Mouse (Mus musculus): ENCODE data around the gene Hist1h4i. TPM values are rescaled to one million over a fixed set of nuclear protein-coding genes. Genes with fewer than 3 reads are reported as not detected.
A peak's percentile ranks its signal among the peaks of the same experiment; 100 is the strongest.

Gene Hist1h4i
- polyA plus RNA-seq, 1 experiment from 2014 or later = 9.9 TPM

GRCm38 (mm10) chr13:22034443-22035266 lies 6.5 kb downstream of the Hist1h4i start:
- H3K9ac ChIP-seq (ENCODE audit: low read depth, low read length) = no peak overlapping the region
- H3K9me3 ChIP-seq (ENCODE audit: control insufficient read depth) = no peaks in the 10 kb centered on the region
- H3K4me1 ChIP-seq (replicated peaks; ENCODE audit: control insufficient read depth, insufficient read depth, low read length) = no peaks in the 10 kb centered on the region
- peak overlapping the region; percentile 61 for H3K4me2 ChIP-seq (replicated peaks; ENCODE audit: low read depth)
- whole genome bisulfite sequencing = under 1% methylated on average over 11 of the region's 14 CpGs
- ATAC-seq = peak; percentile 58
- H3K4me3 ChIP-seq (ENCODE audit: low read depth, low read length) = peak overlapping the region; percentile 36
- peak overlapping the region; percentile 60 for H3K27ac ChIP-seq (ENCODE audit: low read depth, low read length)
- no peaks in the 10 kb centered on the region for H3K27me3 ChIP-seq (replicated peaks; ENCODE audit: control insufficient read depth, insufficient read depth, low read length)
- no peak for TF ChIP-seq CTCF (IDR thresholded peaks at IDR 0.05; ENCODE audit: low read depth)
- no peaks in the 10 kb centered on the region for H3K36me3 ChIP-seq (ENCODE audit: control insufficient read depth, insufficient read depth)

- WGBS = 24% methylated on average over 5 of the region's 5 CpGs
- ATAC-seq = no peak
- no peak overlapping the region for H3K4me3 ChIP-seq (ENCODE audit: low read depth, low read length)
- no peak for TF ChIP-seq CTCF (IDR thresholded peaks at IDR 0.05; ENCODE audit: low read depth)
- H3K27ac ChIP-seq (ENCODE audit: low read depth, low read length) = no peak overlapping the region
- no peaks in the 10 kb centered on the region for H3K36me3 ChIP-seq (ENCODE audit: control insufficient read depth, insufficient read depth)
- H3K4me1 ChIP-seq (replicated peaks; ENCODE audit: control insufficient read depth, insufficient read depth, low read length) = no peaks in the 10 kb centered on the region
- H3K27me3 ChIP-seq (replicated peaks; ENCODE audit: control insufficient read depth, insufficient read depth, low read length) = no peaks in the 10 kb centered on the region
- no peaks in the 10 kb centered on the region for H3K9me3 ChIP-seq (ENCODE audit: control insufficient read depth)
- H3K4me2 ChIP-seq (replicated peaks; ENCODE audit: low read depth) = peak overlapping the region; percentile 61
- no peak overlapping the region for H3K9ac ChIP-seq (ENCODE audit: low read depth, low read length)
Observed at GRCm38 (mm10) chr13:22033741-22034442, 7.3 kb downstream of the Hist1h4i start.

- ATAC-seq = no peak
- no peak overlapping the region for H3K27ac ChIP-seq (ENCODE audit: low read depth, low read length)
- peak; percentile 55 for TF ChIP-seq CTCF (IDR thresholded peaks at IDR 0.05; ENCODE audit: low read depth)
Observed at GRCm38 (mm10) chr13:22030493-22030892, 10.7 kb downstream of the Hist1h4i start.

GRCm38 (mm10) chr13:22029928-22030327 lies 11.2 kb downstream of the Hist1h4i start:
- H3K27me3 ChIP-seq (replicated peaks; ENCODE audit: control insufficient read depth, insufficient read depth, low read length) = no peaks in the 10 kb centered on the region
- 46% methylated on average over 8 of the region's 8 CpGs for WGBS
- no peak for ATAC-seq
- no peak overlapping the region for H3K9ac ChIP-seq (ENCODE audit: low read depth, low read length)
- H3K4me3 ChIP-seq (ENCODE audit: low read depth, low read length) = no peak overlapping the region
- no peak overlapping the region for H3K4me2 ChIP-seq (replicated peaks; ENCODE audit: low read depth)
- H3K9me3 ChIP-seq (ENCODE audit: control insufficient read depth) = no peaks in the 10 kb centered on the region
- no peaks in the 10 kb centered on the region for H3K4me1 ChIP-seq (replicated peaks; ENCODE audit: control insufficient read depth, insufficient read depth, low read length)
- no peaks in the 10 kb centered on the region for H3K36me3 ChIP-seq (ENCODE audit: control insufficient read depth, insufficient read depth)
- no peak for TF ChIP-seq CTCF (IDR thresholded peaks at IDR 0.05; ENCODE audit: low read depth)
- H3K27ac ChIP-seq (ENCODE audit: low read depth, low read length) = no peak overlapping the region

More at GRCm38 (mm10) chr13:22030493-22030892, 10.7 kb downstream of the Hist1h4i start:
- 9% methylated on average over 4 of the region's 4 CpGs for WGBS
- Histone ChIP-seq H3K4me1 (replicated peaks; ENCODE audit: control insufficient read depth, insufficient read depth, low read length) (no peaks in the 10 kb centered on the region), H3K27me3 (replicated peaks; ENCODE audit: control insufficient read depth, insufficient read depth, low read length) (no peaks in the 10 kb centered on the region), H3K9me3 (ENCODE audit: control insufficient read depth) (no peaks in the 10 kb centered on the region), H3K4me3 (ENCODE audit: low read depth, low read length) (no peak overlapping the region), H3K36me3 (ENCODE audit: control insufficient read depth, insufficient read depth) (no peaks in the 10 kb centered on the region), H3K4me2 (replicated peaks; ENCODE audit: low read depth) (no peak overlapping the region), H3K9ac (ENCODE audit: low read depth, low read length) (no peak overlapping the region)

GRCm38 (mm10) chr13:22028673-22029460 lies 12.3 kb downstream of the Hist1h4i start:
- H3K9ac ChIP-seq (ENCODE audit: low read depth, low read length) = peak overlapping the region; percentile 47; the same call in 1 of the 2 replicates
- H3K27me3 ChIP-seq (replicated peaks; ENCODE audit: control insufficient read depth, insufficient read depth, low read length) = no peaks in the 10 kb centered on the region
- peak overlapping the region; percentile 53 for H3K4me3 ChIP-seq (ENCODE audit: low read depth, low read length)
- H3K27ac ChIP-seq (ENCODE audit: low read depth, low read length) = 0 out of 2 replicates have a peak overlapping the region, but pooled peaks have one; percentile 60
- H3K9me3 ChIP-seq (ENCODE audit: control insufficient read depth) = no peaks in the 10 kb centered on the region
- peak; percentile 96 for TF ChIP-seq CTCF (IDR thresholded peaks at IDR 0.05; ENCODE audit: low read depth)
- H3K36me3 ChIP-seq (ENCODE audit: control insufficient read depth, insufficient read depth) = no peaks in the 10 kb centered on the region
- WGBS = 2% methylated on average over 40 of the region's 40 CpGs
- peak; percentile 80 for ATAC-seq
- H3K4me2 ChIP-seq (replicated peaks; ENCODE audit: low read depth) = peak overlapping the region; percentile 63
- no peaks in the 10 kb centered on the region for H3K4me1 ChIP-seq (replicated peaks; ENCODE audit: control insufficient read depth, insufficient read depth, low read length)
